Mouse (Mus musculus) inflammation-experienced regulatory T-cells, adult 6 months (primary cell): Measurements from ENCODE around the gene Capn15. TPM values are rescaled to one million over a fixed set of nuclear protein-coding genes. Genes with fewer than 3 reads are reported as not detected.

Experiments used
- ATAC-seq: one replicate; pipeline ENCODE4 v1.8.0; 2017
- polyA plus RNA-seq, 3 experiments: library from polyadenylated mRNA; unstranded; fragments of 100-300 nt; shearing (Covaris generic); gene quantifications; one replicate each; pipeline ENCODE4 v1.2.1; 2017

Capn15 gene
- polyA plus RNA-seq, 3 experiments from 2014 or later: 5.6 to 6.0 (median 5.7) TPM

DNA sequence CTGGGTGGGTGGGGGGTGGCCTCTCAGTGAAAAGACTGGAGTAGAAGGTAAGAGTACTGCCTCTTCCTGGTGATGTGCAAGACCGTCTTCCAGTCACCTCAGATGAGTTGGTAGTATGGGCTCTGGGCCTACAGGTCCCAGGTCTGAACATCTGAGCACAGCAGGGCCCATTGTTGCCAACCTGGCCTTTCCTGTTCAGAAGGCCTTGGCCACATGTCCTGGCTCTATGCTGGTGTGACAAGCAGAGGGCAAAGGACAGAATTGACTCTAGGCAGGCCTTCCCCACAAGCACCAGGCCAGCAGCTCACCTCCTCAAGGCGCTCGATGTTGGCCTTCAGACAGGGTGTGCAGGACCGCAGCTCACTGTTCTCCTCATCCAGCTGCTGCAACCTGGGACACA is 6.7 kb upstream of the Capn15 start:
- no peak for ATAC-seq

- no peak for ATAC-seq
Measured at GRCm38 (mm10) chr17:25990331-25990730, 4.7 kb upstream of the Capn15 start.

GRCm38 (mm10) chr17:25984556-25985305 is 865 bp downstream of the Capn15 start:
- peak; percentile 11 for ATAC-seq

DNA sequence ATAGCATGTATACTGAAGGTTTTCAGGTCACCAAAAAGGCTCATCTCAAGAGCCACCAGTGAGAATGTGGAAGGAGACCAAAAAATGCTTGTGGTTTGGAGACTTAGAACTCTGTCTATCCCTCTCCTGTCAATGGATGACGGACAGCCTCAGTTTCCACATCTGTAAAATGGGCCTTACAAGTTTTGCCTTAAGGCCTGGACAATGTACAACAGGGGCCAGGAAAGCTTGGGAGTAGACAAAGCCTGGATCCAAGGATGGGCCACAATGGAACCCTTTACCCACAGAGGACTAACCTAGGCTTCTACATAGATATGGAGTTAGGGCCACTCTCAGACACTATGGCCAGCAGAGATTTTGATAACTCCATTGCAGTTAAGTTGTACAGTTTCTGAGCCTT is 1.5 kb downstream of the Capn15 start:
- ATAC-seq: no peak

- ATAC-seq: no peak
Measured at GRCm38 (mm10) chr17:25982913-25983312, 2.7 kb downstream of the Capn15 start.

- ATAC-seq: no peak
Measured at GRCm38 (mm10) chr17:25980854-25981253, 4.7 kb downstream of the Capn15 start.

- ATAC-seq: no peak
Measured at GRCm38 (mm10) chr17:25979829-25980738, 5.5 kb downstream of the Capn15 start.

DNA sequence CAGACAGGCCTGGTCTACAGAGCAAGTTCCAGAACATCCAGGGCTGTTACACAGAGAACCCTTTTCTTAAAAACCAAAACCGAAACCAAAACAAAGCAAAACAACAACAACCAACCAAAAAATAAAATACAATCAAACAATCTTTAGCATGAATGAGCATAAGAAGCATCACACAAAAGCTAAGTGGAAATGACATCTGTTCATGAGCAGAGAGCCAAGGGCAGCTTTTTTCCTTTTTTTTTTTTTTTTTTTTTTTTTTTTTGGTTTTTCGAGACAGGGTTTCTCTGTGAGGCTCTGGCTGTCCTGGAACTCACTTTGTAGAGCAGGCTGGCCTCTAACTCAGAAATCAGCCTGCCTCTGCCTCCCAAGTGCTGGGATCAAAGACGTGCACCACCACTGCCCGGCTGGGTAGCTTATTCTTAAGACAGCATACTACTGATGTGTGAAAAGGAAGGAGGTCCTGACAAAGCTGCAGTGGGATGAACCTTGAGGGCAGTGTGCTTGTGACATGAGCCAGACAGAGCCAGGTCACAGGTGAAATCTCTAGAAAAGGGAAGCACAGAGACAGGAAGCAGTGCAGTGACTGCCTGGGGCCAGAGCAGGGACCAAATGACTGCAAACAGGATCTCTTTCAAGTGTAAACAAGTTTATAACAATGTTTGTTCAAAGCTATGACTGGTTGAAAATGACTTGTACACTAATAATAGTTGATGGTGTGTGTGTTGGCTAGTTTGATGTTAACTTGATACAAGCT is 14.5 kb downstream of the Capn15 start:
- ATAC-seq: no peak

DNA sequence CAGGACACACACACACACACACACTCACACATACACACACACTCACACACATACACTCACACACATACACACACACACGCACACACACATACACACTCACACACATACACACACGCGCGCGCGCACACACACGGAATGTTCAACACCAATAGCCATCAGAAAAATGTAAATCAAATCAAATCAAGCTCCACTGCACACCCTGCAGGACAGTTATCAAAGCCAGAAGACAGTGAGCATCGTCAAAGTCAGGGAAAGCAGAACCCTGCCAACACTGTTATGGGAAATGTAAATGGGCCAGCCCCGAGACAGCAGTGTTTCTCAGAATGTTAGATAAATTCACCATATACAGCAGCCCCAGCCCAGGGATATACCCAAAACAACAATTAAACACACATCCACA is 15.1 kb downstream of the Capn15 start:
- ATAC-seq: no peak

DNA sequence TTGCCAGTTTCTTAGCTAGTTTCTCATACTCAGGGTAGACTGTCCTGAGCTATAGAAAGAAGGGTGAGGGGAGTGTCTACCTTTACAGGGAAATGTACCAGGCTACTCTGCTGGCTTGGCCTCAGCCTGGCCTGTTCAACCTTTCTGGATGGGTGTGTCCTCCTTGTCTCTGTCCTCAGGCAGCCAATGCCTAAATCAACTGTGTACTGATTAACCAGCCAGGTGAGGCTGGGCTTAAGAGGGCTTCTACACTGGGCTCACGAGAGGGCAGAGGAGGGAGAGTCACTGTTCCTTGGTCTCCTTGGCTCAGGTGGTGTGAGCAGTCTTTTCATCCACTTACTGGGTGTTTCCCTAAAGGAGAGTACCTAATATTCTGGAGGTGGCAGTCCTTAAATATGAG is 17.4 kb downstream of the Capn15 start:
- no peak for ATAC-seq

DNA sequence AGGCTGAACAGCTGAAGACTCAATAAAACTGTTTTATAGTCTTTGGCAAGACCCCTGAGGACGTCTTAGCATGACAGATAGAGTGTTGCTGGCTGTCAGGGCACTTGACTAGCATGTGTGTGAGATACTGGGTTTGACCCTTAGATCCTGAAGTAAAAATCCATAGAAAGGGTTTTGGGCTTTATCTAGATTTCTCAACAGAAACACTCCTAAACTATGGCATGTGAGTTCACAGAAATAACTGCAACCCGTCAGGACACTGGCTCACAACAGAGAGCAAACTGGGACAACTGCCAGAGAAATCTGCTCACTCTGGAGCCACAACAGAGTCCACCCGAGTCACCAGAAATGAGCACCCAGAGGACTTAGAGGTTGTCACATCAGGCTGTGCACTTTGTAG is 17.9 kb downstream of the Capn15 start:
- ATAC-seq: no peak

- no peak for ATAC-seq
Measured at GRCm38 (mm10) chr17:25964271-25964670, 21.3 kb downstream of the Capn15 start.

DNA sequence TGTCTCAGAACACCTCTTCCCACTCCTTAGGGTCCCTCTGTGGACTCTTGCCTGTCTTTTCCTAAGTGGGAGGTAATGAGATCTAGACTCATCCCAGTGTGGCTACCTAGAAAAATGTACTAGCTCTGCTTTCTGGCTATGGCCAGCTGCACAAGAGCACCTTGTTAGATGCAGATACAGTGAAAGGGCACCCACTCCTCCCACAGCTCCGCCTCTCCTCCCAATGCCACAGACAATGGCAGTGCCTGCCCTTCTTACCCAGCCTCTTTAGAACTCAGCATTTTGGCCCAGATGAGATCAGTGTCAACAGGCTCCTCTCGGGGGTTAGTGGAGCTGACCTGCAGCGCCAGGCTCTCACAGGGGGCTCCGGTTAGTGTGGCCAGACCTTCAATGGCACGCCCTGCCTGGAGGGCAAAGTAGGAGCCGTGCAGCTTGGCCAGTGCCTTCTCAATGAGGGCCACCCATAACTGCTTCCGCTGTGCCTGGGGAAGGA is 23.1 kb downstream of the Capn15 start:
- no peak for ATAC-seq

DNA sequence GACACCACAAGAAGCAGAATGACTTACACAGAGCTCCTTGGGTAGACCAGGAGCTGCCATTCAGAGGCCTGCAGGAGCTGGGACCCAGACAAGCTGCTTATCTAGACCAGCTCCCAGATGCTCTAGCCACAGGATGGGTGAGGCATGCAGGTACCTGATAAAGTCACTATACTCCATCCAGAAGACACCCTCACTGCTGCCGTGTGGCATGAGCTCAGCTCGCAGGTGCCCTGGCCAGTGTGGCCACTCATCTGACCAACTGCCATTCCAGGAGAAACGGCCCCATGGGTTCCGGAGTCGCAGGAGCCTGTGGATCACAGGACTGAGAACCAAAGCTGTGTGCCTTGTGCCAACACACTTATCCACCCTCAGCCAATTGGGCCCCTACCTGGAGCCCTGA is 24.0 kb downstream of the Capn15 start:
- ATAC-seq: no peak

GRCm38 (mm10) chr17:25959630-25960467 is 25.7 kb downstream of the Capn15 start:
- no peak for ATAC-seq

GRCm38 (mm10) chr17:25958771-25959494 is 26.7 kb downstream of the Capn15 start:
- ATAC-seq: no peak

DNA sequence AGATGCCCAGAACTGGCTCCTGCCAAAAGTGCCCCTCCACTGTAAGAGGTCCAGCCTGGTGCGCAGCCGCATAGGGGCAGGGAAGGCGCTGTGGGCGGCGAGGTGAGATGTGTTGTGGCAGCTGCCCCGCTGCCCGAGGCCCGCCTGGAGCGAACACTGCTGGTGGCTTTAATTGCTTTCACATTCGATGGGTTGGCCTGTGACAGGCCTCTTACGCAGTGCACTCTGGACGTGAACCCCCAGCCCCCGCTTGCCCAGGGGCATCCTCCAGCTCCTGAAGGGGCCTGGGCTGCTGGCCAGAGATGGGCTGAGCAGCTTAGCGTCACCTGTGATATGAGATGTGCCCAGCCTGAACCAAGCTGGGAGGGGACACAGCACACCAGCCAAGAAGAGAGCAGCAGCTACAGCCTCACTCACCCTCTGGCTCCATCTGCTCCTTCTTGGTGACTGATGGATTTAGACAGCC is 28.0 kb downstream of the Capn15 start:
- no peak for ATAC-seq

DNA sequence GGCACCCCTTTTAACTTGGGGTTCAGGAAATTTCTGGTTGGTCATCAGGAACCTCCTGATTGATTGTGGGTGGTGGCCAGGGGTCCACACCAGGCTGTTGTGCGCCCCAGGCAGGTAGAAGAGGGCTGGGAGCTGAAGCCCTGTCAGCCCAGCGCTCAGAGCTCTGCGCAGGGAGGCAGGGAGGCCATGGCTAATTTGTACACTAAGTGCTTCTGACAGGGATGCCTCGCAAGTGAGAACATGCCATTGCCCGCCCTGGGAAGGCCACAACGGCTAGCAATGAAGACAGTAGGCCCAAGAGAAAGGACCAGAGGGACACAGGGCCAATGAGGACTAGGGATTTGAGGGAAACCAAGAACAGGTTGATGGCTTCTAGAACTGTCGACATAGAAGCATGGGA is 29.0 kb downstream of the Capn15 start:
- ATAC-seq: no peak

- no peak for ATAC-seq
Measured at GRCm38 (mm10) chr17:25956201-25956600, 29.4 kb downstream of the Capn15 start.

DNA sequence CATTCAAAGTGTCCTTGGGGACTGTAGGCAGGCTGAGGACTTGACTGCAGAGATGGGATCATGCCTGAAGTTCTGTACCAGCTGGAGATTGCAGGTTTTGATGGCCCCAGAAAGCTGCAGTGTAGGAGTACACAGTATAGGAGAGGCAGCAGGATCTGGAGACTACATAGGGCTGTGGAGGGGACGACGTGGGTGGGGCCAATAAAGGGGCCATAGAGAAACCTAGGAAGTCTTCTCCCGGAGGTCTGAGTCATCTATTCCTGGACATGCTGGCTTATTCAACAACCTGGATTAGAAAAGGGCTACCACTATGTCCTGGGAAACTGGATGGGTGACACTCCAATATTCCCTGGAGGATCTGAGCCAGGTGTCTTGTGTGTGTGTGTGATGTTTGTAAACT is 29.9 kb downstream of the Capn15 start:
- no peak for ATAC-seq

- ATAC-seq: no peak
Measured at GRCm38 (mm10) chr17:25954671-25955070, 30.9 kb downstream of the Capn15 start.
